Mouse (Mus musculus): ENCODE results near the gene Sacs. TPM values are rescaled to one million over a fixed set of nuclear protein-coding genes. Genes with fewer than 3 reads are reported as not detected.

Sacs gene
- 10.9 TPM for polyA plus RNA-seq (2014; fragmentation: Illumina TruSeq; extraction: RNeasy Lipid Tissue Mini Kit (QIAGEN cat#74804); ENCODE audit: low read depth, low replicate concordance)

DNA sequence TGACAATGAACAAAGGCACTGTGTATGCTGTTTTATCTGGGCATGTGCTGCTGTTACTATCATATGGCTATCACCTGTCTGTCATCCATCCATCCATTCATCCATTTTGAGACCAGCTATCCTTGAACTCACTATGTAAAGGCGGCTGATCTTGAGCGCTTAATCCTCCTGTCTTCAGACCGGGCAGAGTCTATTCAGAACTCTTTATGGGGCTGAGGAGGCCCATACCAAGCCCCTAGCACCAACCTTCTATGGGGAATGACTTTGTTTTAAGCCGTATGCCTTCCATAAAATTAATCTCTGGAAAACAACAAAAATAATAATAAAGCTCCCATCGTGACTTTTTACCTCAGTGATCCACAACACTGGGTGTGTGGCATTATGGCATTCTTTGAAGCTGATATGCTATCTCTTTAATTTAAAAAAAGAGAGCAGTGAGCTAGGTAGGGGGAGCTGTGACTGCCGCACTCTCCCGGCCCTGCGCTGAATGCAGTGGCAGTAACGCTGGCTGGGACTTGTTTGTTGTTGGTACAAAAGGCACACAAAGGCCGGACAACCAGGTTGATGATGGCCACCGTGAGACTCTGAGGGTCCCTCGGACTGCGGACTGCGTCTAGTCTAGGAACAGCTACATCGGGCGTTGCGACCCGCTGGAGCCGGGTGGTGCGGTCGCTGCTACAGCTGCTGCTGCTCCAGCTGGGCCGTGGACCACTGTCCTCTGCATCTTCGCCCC lies at the start of gene Sacs:
Sacs (plus strand) TSS at position 464 of the 733 bp plus-strand sequence.

DNA sequence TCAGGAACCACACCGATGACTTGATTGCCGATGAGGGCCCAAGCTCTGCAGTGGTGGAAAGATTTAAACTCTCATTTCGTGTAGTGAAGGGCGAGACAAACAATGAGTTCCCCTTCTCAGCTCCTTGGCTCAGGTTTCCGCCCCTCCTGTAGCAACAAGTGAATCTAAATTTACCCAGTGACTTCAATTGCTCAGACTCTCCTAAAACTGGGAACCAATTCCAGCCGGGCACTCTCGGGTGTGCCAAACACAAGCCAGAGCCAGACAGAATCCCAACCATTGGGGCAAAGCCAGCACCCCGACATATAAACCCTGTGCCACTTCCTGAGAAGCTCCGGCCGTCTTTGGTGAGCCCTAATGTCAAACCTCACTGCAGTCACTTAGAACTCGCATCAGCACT lies 120.1 kb downstream of the Sacs start, which contains the start of gene Sgcg:
Sgcg (minus strand) TSS at position 139 of the 400 bp plus-strand sequence.

Other genes with a start within 250 kb of the Sacs start
- 3.4 TPM for gene Tnfrsf19, start 92.0 kb upstream of the Sacs start, polyA plus RNA-seq (2014; fragmentation: Illumina TruSeq; extraction: RNeasy Lipid Tissue Mini Kit (QIAGEN cat#74804); ENCODE audit: low read depth, low replicate concordance)
- 197 TPM for gene Sgcg, start 120.0 kb downstream of the Sacs start, polyA plus RNA-seq (2014; fragmentation: Illumina TruSeq; extraction: RNeasy Lipid Tissue Mini Kit (QIAGEN cat#74804); ENCODE audit: low read depth, low replicate concordance)
- 0.63 TPM for gene Arl11, start 171.3 kb downstream of the Sacs start, polyA plus RNA-seq (2014; fragmentation: Illumina TruSeq; extraction: RNeasy Lipid Tissue Mini Kit (QIAGEN cat#74804); ENCODE audit: low read depth, low replicate concordance)
- 1.0 TPM for gene Ebpl, start 222.0 kb downstream of the Sacs start, polyA plus RNA-seq (2014; fragmentation: Illumina TruSeq; extraction: RNeasy Lipid Tissue Mini Kit (QIAGEN cat#74804); ENCODE audit: low read depth, low replicate concordance)

Data from heart, adult 10 weeks (tissue).